Mouse (Mus musculus): ENCODE measurements around the gene Pagr1b. TPM values are rescaled to one million over a fixed set of nuclear protein-coding genes. Genes with fewer than 3 reads are reported as not detected.

The Pagr1b gene
- total RNA-seq (2021), result 1 to 10 TPM; 1.2 to 1.9 TPM

DNA sequence TGATC lies at the start of gene Pagr1b:
Gene Pagr1b, minus strand, starts transcription at position 4 of the 5 bp plus-strand sequence.
- no peak for DNase-seq

- DNase-seq, result no peak
Observed at GRCm38 (mm10) chr7:127065538-127065937, 49.3 kb upstream of the Pagr1b start.

DNA sequence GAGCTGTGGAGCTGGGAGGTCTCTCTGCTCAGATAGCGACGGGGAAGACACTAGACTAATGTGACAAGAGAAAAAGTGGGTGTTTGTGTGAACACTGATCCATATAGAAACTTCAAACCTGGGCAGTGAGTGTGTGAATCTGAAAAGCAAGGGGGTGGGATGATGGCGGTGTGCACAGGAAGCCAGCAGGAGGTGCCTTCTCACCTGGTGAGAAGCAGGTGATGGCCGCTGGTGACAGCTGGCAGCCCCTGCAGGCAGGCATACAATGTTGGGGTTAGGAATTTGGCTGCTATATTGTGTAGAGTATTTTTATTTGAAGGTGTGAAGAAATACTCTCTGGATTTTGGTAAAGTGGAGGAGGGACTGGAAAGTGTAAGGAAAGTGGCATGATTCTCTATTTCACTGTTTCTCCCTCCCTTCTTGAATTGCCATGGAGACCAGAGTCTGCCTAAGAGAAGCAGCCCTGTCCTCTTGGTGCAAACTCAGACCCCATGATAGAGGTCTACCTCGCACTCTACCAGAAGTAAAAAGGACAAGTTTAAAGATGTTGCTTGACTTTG lies 38.8 kb upstream of the Pagr1b start:
- no peak for DNase-seq

- DNase-seq, result peak; percentile 95
Observed at GRCm38 (mm10) chr7:127041851-127042672, 25.8 kb upstream of the Pagr1b start, which contains the start of gene Kif22. Kif22 (minus strand) TSS chr7:127042471.

DNA sequence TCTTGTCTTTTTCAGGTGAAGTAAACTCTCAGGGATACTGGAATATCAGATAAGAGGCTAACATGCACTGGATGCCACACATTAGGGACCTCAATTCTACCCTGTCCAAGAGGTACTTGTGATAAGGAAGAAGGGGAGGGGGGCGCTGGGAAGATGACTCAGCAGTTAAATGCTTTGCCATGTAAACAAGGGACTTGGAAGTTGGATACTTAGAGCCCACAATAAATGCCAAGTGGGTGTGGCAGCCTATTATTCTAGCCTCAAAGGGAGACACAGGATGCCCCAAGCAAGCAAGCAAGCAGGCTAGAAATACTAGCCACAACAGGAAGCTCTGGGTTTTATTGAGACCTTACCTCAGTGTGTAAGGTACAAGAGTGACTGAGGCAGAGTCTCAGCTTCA lies 15.0 kb upstream of the Pagr1b start:
- no peak for DNase-seq

GRCm38 (mm10) chr7:127030172-127030571 lies 13.9 kb upstream of the Pagr1b start:
- no peak for DNase-seq

- DNase-seq, result no peak
Observed at GRCm38 (mm10) chr7:127027885-127028284, 11.6 kb upstream of the Pagr1b start.

- DNase-seq, result peak; percentile 99
Observed at GRCm38 (mm10) chr7:127026984-127027726, 10.9 kb upstream of the Pagr1b start, which contains the start of gene Maz. Maz (minus strand) TSS chr7:127027037.

GRCm38 (mm10) chr7:127026616-127026983 lies 10.3 kb upstream of the Pagr1b start:
- no peak for DNase-seq

- peak; percentile 76 for DNase-seq
Observed at GRCm38 (mm10) chr7:127026161-127026600, 9.9 kb upstream of the Pagr1b start.

- peak; percentile 61 for DNase-seq
Observed at GRCm38 (mm10) chr7:127025556-127026160, 9.4 kb upstream of the Pagr1b start.

DNA sequence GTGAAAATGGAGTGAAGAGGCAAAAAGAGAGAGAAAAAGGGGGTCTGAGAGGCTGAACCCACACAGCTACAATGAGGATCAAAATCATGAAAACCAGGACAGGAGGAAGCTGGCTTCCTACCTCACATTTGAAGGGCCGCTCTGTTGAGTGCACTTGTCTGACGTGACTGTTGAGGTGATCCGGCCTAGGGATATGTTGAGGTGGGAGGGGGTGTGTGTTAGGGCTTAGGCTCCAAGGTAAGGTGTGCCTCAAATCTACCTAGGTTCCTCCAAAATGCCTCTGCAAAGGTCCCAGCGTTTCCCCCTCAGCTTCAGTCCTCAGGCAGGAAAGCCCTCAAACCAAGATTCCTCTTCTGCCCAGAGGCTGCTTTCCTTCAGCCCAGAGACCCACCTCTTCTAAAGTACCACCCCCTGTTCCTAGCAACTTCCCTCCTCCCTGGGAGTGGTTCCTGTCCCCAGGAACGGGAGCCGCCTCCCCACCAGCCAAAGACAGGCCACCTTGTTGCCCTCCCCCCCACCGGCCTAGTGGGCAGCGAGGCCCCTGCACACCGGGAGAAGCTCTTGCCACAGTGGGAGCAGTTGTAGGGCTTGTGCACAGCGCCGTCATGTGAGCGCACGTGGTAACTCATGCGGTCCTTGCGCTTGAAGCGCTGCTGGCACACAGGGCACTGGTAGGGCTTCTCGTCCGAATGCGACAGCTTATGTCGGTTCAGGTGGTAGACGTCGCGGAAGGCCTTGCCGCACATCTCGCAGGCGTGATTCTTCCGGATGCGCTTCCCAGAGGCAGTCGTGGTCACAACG lies 8.7 kb upstream of the Pagr1b start:
- DNase-seq, result peak; percentile 84

GRCm38 (mm10) chr7:127023896-127024690 lies 7.8 kb upstream of the Pagr1b start:
- peak; percentile 12 for DNase-seq

GRCm38 (mm10) chr7:127023272-127023691 lies 7.0 kb upstream of the Pagr1b start:
- peak; percentile 7 for DNase-seq

- DNase-seq, result no peak
Observed at GRCm38 (mm10) chr7:127022528-127023271, 6.4 kb upstream of the Pagr1b start.

DNA sequence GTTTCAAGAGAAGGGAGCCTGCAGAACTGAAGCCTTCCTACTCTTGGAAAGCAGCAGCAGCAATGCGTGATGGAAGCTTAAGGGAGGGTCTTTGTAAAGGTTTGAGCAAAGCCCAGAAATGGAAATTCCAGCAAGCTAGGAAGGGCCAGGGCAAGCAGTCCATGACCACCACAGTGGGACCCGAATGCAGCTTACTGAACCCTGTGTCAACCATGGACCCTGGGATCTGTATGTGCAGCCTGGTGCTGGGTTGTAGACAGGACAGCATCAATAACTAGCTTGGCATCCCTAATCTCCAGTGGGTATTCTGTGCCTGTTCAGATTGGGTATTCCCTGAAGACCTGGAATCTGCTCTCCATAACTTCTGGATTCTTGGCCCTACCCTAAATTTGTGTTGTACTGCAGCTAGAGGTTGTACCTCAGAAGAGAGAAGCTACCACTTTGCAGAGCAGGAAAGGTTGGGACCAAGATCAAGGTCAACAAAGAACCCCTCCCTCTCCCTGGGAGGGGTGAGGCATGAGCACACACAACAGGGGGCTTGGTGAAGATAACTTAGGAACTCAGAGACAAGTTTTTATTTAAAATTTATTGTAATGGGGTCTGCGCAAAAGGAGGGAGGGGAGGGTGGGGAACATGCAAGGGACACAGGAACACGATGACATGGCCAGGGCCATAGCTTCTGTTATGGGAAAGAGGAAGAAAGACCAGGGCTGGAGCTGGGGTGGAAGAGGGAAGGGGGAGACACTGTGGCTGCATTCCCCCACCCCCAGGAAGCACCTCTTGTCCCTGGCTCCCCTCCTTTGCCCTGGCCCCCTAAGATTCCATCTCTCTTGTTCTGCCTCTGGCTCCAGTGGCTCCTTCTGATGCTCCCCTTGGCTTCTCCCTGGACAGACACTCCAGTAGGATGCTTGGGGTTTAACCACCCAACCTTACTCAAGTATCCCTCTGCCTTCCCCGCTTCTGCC lies 5.6 kb upstream of the Pagr1b start:
- DNase-seq, result no peak

- DNase-seq, result peak; percentile 61
Observed at GRCm38 (mm10) chr7:127020901-127021562, 4.7 kb upstream of the Pagr1b start, which contains the start of the genes Gm42742 and Prrt2. Gm42742 (minus strand) TSS chr7:127021097. Prrt2 (minus strand) TSS chr7:127021211.

- DNase-seq, result no peak
Observed at GRCm38 (mm10) chr7:127020491-127020890, 4.2 kb upstream of the Pagr1b start.

DNA sequence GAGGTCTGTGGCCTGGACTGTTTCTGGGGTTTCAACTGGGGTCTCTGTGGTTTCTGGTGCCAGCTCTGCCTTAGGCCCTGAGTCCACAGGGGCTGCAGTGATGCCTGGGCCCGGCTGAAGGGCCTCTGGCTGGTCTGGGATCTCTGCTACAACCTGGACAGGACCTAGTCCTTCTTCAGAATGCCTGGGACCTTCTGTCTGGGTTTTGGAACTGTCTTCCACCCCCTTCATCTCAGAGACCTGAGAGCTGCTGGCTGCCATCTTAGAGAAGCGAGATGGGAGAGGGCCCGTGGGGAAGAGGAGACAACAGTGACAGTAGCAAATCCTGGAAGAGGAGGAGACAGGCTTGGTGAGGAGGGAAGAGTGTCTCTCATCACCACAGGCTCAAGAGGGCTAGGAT lies 3.7 kb upstream of the Pagr1b start:
- DNase-seq, result no peak
